Mouse (Mus musculus): ENCODE measurements around the gene Dbt.

The Dbt gene

GRCm38 (mm10) chr3:116512904-116513716 is at the start of gene Dbt:
TSS of gene Dbt (plus strand) at chr3:116513070.
- DNase-seq = peak; percentile 91

- no peak for DNase-seq
Observed at GRCm38 (mm10) chr3:116464318-116464717, 48.6 kb upstream of the Dbt start.

GRCm38 (mm10) chr3:116465709-116466108 is 47.2 kb upstream of the Dbt start:
- no peak for DNase-seq

- DNase-seq = no peak
Observed at GRCm38 (mm10) chr3:116474602-116475001, 38.3 kb upstream of the Dbt start.

GRCm38 (mm10) chr3:116476686-116477298 is 36.1 kb upstream of the Dbt start:
- no peak for DNase-seq

GRCm38 (mm10) chr3:116477351-116477750 is 35.5 kb upstream of the Dbt start:
- DNase-seq = no peak

GRCm38 (mm10) chr3:116480119-116480518 is 32.8 kb upstream of the Dbt start:
- no peak for DNase-seq

GRCm38 (mm10) chr3:116480937-116481336 is 31.9 kb upstream of the Dbt start:
- no peak for DNase-seq

- DNase-seq = no peak
Observed at GRCm38 (mm10) chr3:116482724-116483123, 30.1 kb upstream of the Dbt start.

GRCm38 (mm10) chr3:116483271-116483670 is 29.6 kb upstream of the Dbt start:
- DNase-seq = no peak

GRCm38 (mm10) chr3:116490920-116491319 is 21.9 kb upstream of the Dbt start:
- DNase-seq = no peak

GRCm38 (mm10) chr3:116491923-116492454 is 20.9 kb upstream of the Dbt start:
- no peak for DNase-seq

GRCm38 (mm10) chr3:116493658-116494057 is 19.2 kb upstream of the Dbt start:
- DNase-seq = no peak

GRCm38 (mm10) chr3:116495671-116496070 is 17.2 kb upstream of the Dbt start:
- DNase-seq = peak; percentile 58

GRCm38 (mm10) chr3:116507772-116508351 is 5.0 kb upstream of the Dbt start, which contains the start of gene Rtca:
TSS of gene Rtca (minus strand) at chr3:116508208.
- peak; percentile 98 for DNase-seq

GRCm38 (mm10) chr3:116512151-116512903 is 543 bp upstream of the Dbt start:
- DNase-seq = peak; percentile 74

GRCm38 (mm10) chr3:116520141-116520761 is 7.4 kb downstream of the Dbt start:
- DNase-seq = no peak

- DNase-seq = no peak
Observed at GRCm38 (mm10) chr3:116529741-116530140, 16.9 kb downstream of the Dbt start.

GRCm38 (mm10) chr3:116530826-116531225 is 18.0 kb downstream of the Dbt start:
- peak; percentile 9 for DNase-seq

- DNase-seq = no peak
Observed at GRCm38 (mm10) chr3:116536428-116537199, 23.7 kb downstream of the Dbt start.

- no peak for DNase-seq
Observed at GRCm38 (mm10) chr3:116537200-116537573, 24.3 kb downstream of the Dbt start.

GRCm38 (mm10) chr3:116542070-116542469 is 29.2 kb downstream of the Dbt start:
- no peak for DNase-seq

All from kidney, adult 9 months (tissue).